Mouse (Mus musculus) limb, embryonic 15.5 days (tissue): ENCODE measurements around the gene C87977. TPM values are rescaled to one million over a fixed set of nuclear protein-coding genes. Genes with fewer than 3 reads are reported as not detected.
"Not testable (repeated sequence)": the region's sequence is repeated elsewhere in the genome, so short reads cannot be mapped to it uniquely, and the experiment has no call there.

Experiments used
- ATAC-seq: fragments of 200-750 bp; cut with Nextera tagmentation; 2 replicates; pipeline ENCODE4 v1.8.0; 2017; ENCODE audit warnings: low read depth, moderate TSS enrichment; ENCODE audit not compliant: insufficient number of reproducible peaks, low FRiP score, low TSS enrichment
- H3K27ac ChIP-seq: fragments of 300-500 bp; sonication (generic); 2 replicates; pipeline ENCODE4 v1.5.1; 2015; ENCODE audit warnings: moderate library complexity, mild to moderate bottlenecking, inconsistent platforms
- H3K27me3 ChIP-seq: fragments of 300-500 bp; sonication (generic); 2 replicates; pipeline ENCODE4 v1.6.1; 2015; ENCODE audit warnings: inconsistent platforms
- H3K36me3 ChIP-seq: fragments of 300-500 bp; sonication (generic); 2 replicates; pipeline ENCODE4 v1.6.1; 2015; ENCODE audit warnings: inconsistent platforms
- H3K4me1 ChIP-seq: fragments of 300-500 bp; sonication (generic); 2 replicates; pipeline ENCODE4 v1.6.1; 2015; ENCODE audit warnings: inconsistent platforms
- H3K4me2 ChIP-seq: fragments of 300-500 bp; sonication (generic); 2 replicates; pipeline ENCODE4 v1.6.1; 2015; ENCODE audit warnings: mild to moderate bottlenecking, inconsistent platforms
- H3K4me3 ChIP-seq: fragments of 300-500 bp; sonication (generic); 2 replicates; pipeline ENCODE4 v1.5.1; 2015; ENCODE audit warnings: mild to moderate bottlenecking, inconsistent platforms
- H3K9ac ChIP-seq: fragments of 300-500 bp; sonication (generic); 2 replicates; pipeline ENCODE4 v1.6.1; 2015; ENCODE audit warnings: inconsistent platforms
- H3K9me3 ChIP-seq: fragments of 300-500 bp; sonication (generic); 2 replicates; pipeline ENCODE4 v1.6.1; 2016; ENCODE audit warnings: inconsistent platforms
- WGBS: fragments of 180-500 bp; shearing (Covaris S2); methylation state at CpG from one replicate; pipeline ENCODE4 v1.1.7; 2015; 5-methylcytosine and 5-hydroxymethylcytosine counted together
- polyA plus RNA-seq: library from polyadenylated mRNA; unstranded; fragments of >200 nt; fragmentation: Nextera tagmentation; extraction: Ambion mirVana; gene quantifications from 2 replicates; pipeline ENCODE4 v1.2.1, GENCODE M21; 2015

C87977 gene
- polyA plus RNA-seq = not detected in 2 replicates

DNA sequence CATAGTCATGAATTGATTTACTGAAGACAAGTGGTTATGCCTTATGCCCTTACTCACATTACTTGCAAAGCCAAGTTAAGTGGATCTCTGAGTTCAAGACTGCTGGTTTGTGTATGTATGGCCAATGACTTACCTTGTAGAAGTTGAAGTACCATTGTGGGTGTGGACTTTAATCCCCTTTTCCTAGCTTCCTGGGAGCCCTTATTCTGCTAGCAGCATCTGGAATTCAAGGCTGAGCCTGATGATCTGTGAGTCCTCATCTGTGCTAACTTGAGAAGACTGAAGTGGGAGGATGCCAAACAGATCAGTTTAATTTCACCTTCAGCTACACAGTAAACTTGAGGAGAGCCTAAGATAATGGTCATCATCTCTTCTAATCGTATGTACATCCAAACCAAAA is at the start of gene C87977:
Gene C87977, minus strand, starts transcription at position 101 of the 400 bp plus-strand sequence.
- H3K9ac ChIP-seq, H3K9me3 ChIP-seq, ATAC-seq, H3K27me3 ChIP-seq, H3K27ac ChIP-seq, H3K4me1 ChIP-seq, H3K4me2 ChIP-seq, H3K36me3 ChIP-seq, H3K4me3 ChIP-seq: not testable (repeated sequence)
- 84% methylated on average over 1 of the region's 1 CpGs for WGBS

DNA sequence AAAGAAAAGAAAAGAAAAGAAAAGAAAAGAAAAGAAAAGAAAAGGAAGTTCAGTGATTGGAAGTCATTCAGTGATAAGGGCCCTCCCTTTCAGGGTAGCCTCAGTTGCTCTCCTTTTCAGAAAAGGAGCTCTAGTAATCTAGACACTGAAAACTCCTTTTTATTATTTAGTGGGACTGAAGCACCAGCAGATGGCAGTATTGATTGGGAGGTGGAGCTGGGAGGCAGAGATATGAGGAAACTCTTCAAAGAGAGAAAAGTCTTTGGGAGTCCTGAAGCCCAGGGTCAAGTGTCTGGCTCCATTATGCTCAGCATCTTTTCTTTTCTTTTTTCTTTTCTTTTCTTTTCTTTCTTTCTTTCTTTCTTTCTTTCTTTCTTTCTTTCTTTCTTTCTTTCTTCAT is 41.6 kb upstream of the C87977 start:
- not testable (repeated sequence) for H3K9me3 ChIP-seq, H3K36me3 ChIP-seq, ATAC-seq

DNA sequence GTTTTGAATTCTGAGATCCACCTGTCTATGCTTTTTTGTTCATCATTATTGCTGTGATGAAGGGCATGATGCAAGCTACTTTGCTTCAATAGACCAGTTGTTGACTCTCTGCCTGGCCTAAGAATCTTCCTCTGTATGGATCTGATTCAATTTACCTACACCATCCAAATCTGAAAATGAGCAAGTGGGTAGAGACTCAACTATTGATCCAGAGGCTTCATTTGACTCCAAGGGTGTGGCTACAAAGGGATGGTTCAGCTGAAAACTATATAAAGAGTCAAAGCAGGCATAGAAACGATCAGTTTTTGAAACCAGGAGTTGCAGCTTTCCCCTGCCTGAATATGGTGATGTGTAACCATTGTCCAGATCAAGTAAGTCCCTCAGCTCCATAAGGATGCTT is 22.7 kb downstream of the C87977 start, which contains the start of gene Oog2:
Gene Oog2, plus strand, starts transcription at position 301 of the 400 bp plus-strand sequence.
- ATAC-seq = no peak
- Histone ChIP-seq H3K4me1 (no peaks in the 10 kb centered on the region), H3K27me3 (no peaks in the 10 kb centered on the region), H3K4me2 (no peak within 1 kb of the TSS), H3K9ac (no peak within 1 kb of the TSS), H3K9me3 (no peaks in the 10 kb centered on the region), H3K36me3 (no peaks in the 10 kb centered on the region), H3K27ac (no peak within 1 kb of the TSS), H3K4me3 (no peak within 1 kb of the TSS)
- WGBS = 42% methylated on average over 1 of the region's 1 CpGs

More for the DNA sequence above, 41.6 kb upstream of the C87977 start:
- not testable (repeated sequence) for H3K4me3 ChIP-seq, H3K27me3 ChIP-seq, H3K4me1 ChIP-seq, H3K9ac ChIP-seq, H3K4me2 ChIP-seq, H3K27ac ChIP-seq

DNA sequence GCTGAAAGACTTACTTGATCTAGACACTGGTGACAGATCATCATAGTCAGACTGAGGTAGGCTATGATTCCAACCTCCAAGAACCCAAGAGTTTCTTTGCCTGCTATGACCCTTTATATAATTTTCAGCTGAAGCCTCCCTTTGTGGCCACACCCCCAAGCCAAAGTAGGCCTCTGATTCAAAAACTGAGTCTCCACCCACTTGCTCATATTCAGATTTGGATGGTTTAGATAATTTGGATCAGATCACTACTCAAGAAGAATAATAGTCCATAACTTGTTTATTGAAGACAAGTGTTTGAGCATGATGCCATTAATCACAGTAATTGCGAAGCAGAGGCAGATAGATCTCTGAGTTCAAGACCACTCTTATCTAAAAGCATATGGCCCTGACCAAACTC is 50.6 kb downstream of the C87977 start, which contains the start of gene Oog3:
Gene Oog3, minus strand, starts transcription at position 101 of the 400 bp plus-strand sequence.
- Histone ChIP-seq H3K4me3 (no peak within 1 kb of the TSS), H3K4me1 (no peaks in the 10 kb centered on the region), H3K9ac (no peak within 1 kb of the TSS), H3K27ac (no peak within 1 kb of the TSS), H3K9me3 (0 out of 2 replicates have a peak, but pooled peaks cover 8% of the 10 kb centered on the region), H3K36me3 (no peaks in the 10 kb centered on the region), H3K27me3 (no peaks in the 10 kb centered on the region), H3K4me2 (no peak within 1 kb of the TSS)
- 77% methylated on average over 1 of the region's 1 CpGs for WGBS
- ATAC-seq = no peak

Other genes starting within 250 kb of the C87977 start
- not detected in 2 replicates for gene Gm13101, start 246.4 kb downstream of the C87977 start, polyA plus RNA-seq
- not detected in 2 replicates for gene Pramef17, start 218.9 kb downstream of the C87977 start, polyA plus RNA-seq
- gene Pramel4, start 154.2 kb downstream of the C87977 start, polyA plus RNA-seq = not detected in 2 replicates
- gene Gm13102, start 106.8 kb downstream of the C87977 start, polyA plus RNA-seq = not detected in 2 replicates
- gene Oog3, start 50.7 kb downstream of the C87977 start, polyA plus RNA-seq = not detected in 2 replicates
- not detected in 2 replicates for gene Oog2, start 22.6 kb downstream of the C87977 start, polyA plus RNA-seq
- gene Pramel5, start 67.2 kb upstream of the C87977 start, polyA plus RNA-seq = not detected in 2 replicates
- gene Gm13128, start 116.9 kb upstream of the C87977 start, polyA plus RNA-seq = not detected in 2 replicates
- gene Gm13119, start 144.6 kb upstream of the C87977 start, polyA plus RNA-seq = not detected in 2 replicates
- not detected in 2 replicates for gene Pramef20, start 164.6 kb upstream of the C87977 start, polyA plus RNA-seq
- gene Pramef12, start 195.1 kb upstream of the C87977 start, polyA plus RNA-seq = 0.41 and 0.76 TPM in 2 replicates
- gene 1700012P22Rik, start 225.5 kb upstream of the C87977 start, polyA plus RNA-seq = not detected in 2 replicates
- gene Gm9944, start 240.0 kb upstream of the C87977 start, polyA plus RNA-seq = not detected in 2 replicates